Mouse (Mus musculus) embryonic stem cell, embryonic (primary cell): Measurements from ENCODE around the gene Lmntd1.

Experiments
- CTCF ChIA-PET, 4 experiments: fragments of 300-600 bp in 2 of 4; fragments of 350-600 bp in 2 of 4; sonication (Branson Sonifier 250); formaldehyde crosslinking; loops; one replicate each; lab custom pipeline; 2022; ENCODE audit warnings: inconsistent platforms in 2 of 4; lab: Charles Lee
- POLR2A ChIA-PET, 4 experiments: fragments of 300-600 bp in 2 of 4; fragments of 350-600 bp in 2 of 4; sonication (Branson Sonifier 250); formaldehyde crosslinking; loops; one replicate each; lab custom pipeline; 2022; ENCODE audit warnings: antibody characterized with exemption in 4 of 4, inconsistent platforms in 1 of 4; lab: Charles Lee

The Lmntd1 gene

DNA sequence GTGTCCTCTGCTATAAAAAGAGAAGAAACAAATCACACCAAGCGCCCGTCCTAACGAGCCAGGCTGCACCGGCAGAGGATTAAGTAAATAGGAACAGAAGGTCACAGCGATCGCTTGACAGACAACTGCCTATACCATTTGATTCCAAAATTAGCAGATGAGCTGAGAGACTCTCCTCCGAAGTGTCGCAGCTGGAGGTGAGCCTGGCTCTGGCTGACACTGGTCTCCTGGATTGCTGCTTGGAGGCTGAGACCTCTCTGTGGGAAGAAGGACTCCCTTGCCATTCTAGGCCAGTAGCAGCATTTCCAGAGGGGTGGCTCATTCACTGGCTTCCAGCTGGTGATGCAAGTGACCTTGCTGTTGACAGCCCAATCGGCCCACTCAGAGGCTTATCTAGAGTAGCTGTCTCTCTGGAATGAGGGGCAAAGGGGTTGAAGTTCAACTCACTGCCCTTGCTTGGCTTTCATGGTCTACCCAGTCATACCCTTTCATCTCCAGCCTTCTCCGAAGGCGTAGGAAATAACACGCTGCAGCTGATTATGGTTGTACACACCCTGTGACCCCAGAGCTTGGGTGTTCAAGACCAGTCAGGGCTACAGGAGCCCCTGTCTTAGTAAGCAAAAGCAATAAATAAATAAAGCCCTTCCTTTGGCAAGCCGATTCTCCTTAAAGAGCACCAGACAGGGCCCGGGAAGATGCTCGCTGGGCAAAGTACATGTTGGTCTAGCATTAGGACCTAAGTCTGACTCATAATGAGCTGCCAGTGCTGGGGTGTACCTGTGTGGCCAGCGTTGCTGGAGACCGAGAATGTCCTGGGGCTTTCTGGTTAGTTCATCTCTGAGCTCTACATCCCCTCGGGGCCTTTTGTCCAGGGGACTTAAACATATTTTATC, 278.0 kb downstream of the Lmntd1 start:
- ChIA-PET POLR2A (interaction anchor here in 3 of 4 experiments (0.7 to 8.5 kb wide), 16 partner anchors 9 to 160 kb away, joined by 3 to 212 read pairs (median 4); partner anchors contain the start of genes Casc1 (in 1 of the 3), Etfrf1 (in 1 of the 3) and Kras (in 1 of the 3)), CTCF (no interaction called here)

DNA sequence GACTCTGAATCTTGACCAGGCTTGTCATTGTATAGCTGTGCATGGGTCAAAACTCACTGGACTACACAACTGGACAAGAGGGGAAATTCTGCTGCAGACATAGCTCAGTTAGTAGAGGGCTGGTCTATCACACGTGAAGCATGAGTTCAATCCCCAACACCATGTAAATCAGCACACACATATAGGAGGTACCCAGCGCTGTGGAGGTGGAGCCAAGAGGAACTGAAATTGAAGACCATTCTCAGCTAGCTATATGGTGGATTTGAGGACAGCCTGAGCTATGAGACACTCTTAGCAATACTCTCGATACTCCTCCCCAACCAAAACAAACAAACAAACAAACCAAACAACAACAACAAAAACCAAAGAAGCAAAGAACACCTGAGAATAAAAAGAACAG, 279.9 kb downstream of the Lmntd1 start:
- ChIA-PET CTCF (interaction anchor here in 2 of 4 experiments (0.6 to 1.1 kb wide), 2 partner anchors 7 to 13 kb away, joined by 3 read pairs; no protein-coding TSS in a partner anchor), POLR2A (interaction anchor here in 3 of 4 experiments (0.9 to 1.6 kb wide), 6 partner anchors 8 to 89 kb away, joined by 3 to 5 read pairs (median 3); no protein-coding TSS in a partner anchor)

DNA sequence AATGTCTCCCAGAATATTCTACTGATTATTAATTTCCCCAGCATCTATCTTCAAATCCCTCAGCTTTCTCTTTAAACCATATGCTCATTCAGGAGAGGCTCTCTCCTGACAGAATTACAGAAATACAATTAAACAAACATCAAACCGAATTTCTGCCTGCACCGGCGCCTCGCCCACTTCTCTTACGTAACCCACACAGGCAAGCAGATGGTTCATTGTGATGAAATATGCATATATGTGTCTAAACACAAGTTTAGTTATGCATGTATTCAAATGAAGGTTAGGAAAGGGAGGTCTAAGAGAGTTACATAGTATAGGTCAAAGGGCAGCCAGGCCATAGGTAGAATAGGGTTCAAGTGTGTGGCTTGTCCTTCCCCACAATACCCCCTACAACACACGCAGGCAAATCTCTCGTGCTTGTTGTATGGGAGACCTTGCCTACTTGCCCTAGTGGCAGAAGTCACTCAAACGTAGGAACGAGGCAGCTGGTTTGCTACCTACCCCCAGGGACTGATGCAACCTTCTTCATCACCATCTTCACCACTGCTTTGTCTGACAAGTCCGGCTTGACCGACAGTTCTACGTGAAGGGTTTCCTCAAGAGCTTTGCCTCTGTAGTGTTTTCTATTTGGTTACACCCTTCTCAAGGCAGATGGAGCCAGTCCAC, 287.8 kb downstream of the Lmntd1 start:
- ChIA-PET POLR2A (interaction anchor here in 3 of 4 experiments (0.6 to 8.0 kb wide), 10 partner anchors 8 to 132 kb away, joined by 3 to 58 read pairs (median 4); partner anchors contain the start of genes Casc1 (in 1 of the 3) and Etfrf1 (in 1 of the 3)), CTCF (interaction anchor here in 1 of 4 experiments (0.7 kb wide), 1 partner anchor 33 kb away, joined by 5 read pairs; no protein-coding TSS in a partner anchor)

DNA sequence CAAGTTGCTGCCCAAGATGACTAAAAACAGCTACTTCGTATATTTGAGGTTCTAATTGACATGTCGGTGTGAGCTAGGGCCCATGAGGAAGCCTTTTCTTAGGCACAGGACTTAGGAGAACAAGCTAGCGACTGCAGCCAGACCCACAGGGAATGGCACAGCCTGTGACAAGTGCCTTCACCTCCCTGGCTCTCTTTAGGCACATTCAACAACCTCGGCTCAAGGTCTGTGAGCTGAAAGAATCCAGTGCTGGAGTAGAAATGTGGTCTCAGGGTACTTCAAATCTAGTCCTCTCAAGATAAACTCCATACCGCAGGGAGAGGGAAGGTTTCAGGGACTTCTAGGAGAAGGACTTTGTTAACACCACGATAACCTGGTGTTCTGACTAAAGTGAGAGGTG, 289.0 kb downstream of the Lmntd1 start:
- POLR2A ChIA-PET: interaction anchor here in 3 of 4 experiments (0.8 to 8.0 kb wide), 12 partner anchors 9 to 151 kb away, joined by 3 to 58 read pairs (median 4); partner anchors contain the start of genes Casc1 (in 2 of the 3) and Etfrf1 (in 2 of the 3)
- CTCF ChIA-PET: no interaction called here

DNA sequence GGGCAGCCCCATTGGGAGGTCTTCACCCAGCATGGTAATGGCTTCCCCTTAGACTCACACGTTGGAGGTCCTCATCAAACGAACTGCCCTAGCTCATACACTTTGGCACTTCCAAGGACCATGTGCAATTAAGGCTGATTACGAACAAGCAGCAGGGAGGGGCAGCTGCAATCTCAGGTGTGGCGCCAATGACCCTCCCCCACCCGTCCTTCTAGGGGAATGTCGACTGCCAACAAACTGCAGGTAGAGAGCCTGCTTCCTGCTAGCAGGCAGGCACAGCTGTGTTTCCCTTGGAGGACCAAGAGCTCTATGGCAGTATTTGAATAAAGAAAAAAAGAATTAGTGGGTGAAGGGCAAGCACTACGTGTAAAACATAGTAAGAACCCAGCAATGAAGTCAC, 289.6 kb downstream of the Lmntd1 start:
- POLR2A ChIA-PET: interaction anchor here in 3 of 4 experiments (0.8 to 8.0 kb wide), 13 partner anchors 12 to 150 kb away, joined by 3 to 58 read pairs (median 4); partner anchors contain the start of genes Casc1 (in 2 of the 3) and Etfrf1 (in 2 of the 3)
- CTCF ChIA-PET: no interaction called here

DNA sequence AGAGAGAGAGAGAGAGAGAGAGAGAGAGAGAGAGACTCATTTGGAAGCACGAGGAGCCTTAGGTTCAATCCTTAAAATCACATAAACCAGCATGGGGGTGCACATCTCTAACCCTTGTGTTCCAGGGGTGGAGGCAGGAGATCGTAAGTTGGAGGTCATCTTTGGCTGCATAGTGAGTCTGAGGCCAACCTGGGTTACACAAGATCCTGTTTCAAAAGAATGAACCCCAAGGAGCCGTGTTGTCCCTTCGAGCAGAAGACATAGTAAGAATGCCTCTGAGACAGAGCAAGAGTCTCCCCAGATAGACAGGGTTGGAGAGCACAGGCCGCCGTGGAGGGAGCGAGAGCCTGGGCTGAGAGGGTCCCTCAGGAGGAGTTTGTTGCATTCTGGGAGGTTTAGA, 291.9 kb downstream of the Lmntd1 start:
- ChIA-PET CTCF (no interaction called here), POLR2A (interaction anchor here in 2 of 4 experiments (0.6 to 1.3 kb wide), 4 partner anchors 15 to 974 kb away, joined by 3 read pairs; no protein-coding TSS in a partner anchor)

DNA sequence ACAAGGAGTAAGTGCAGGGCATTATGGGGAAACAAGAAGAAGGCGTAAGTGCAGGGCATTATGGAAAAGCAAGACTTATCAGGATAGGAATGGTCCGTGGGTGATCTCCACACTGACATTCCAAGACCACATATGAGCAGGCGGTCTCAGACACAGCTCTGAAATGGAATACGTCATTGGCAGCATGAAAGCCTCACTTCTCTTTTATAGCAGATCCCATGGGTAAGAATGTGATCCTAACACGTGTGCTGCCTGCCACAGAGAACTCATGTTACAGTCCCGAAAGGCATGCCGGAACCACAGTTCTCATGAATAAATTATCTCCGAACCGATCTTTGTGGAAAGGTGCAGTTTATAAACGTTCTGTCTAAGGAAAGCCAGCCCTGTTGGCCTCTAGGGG, 294.0 kb downstream of the Lmntd1 start:
- POLR2A ChIA-PET: interaction anchor here in 2 of 4 experiments (0.9 to 1.2 kb wide), 2 partner anchors 108 to 110 kb away, joined by 3 read pairs; no protein-coding TSS in a partner anchor
- CTCF ChIA-PET: interaction anchor here in 2 of 4 experiments (0.5 to 0.6 kb wide), 2 partner anchors 19 to 44 kb away, joined by 4 to 9 read pairs; no protein-coding TSS in a partner anchor
